Comparison of ENCODE assay signal across 9 mouse cellular contexts in the genomic region with DNA sequence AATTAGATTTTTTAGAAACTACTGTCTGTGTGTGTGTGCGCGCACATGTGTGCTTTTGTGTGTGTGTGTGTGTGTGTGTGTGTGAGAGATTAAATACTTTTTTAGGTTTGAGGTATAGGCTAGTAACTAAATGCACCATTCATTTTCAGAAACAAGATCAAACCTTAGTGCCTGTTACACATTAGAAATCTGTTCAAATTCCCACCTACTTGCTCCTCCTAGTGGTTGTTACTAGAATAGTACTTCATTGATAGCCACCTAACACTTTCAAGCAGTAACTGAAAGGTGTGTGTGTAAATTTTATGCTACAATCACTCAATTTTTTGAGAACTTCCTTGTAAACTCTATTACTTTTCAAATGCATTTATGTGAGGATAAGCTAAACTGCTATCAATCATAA. TPM values are rescaled to one million over a fixed set of nuclear protein-coding genes. Genes with fewer than 3 reads are reported as not detected.
DNase-seq lines count a peak whose midpoint lies in the region; ATAC-seq and TF ChIP-seq lines count a peak whose summit lies in the region.
"Had no signal": no experiment of that assay in that cellular context is flagged by ENCODE, and none has a peak within 500 bp of the region (broad histone marks: within the 10 kb centered on the region; RNA-seq: fewer than 3 reads in every experiment).

No protein-coding gene starts in this region.

- peak; percentile 83 for TF ChIP-seq CTCF in hindbrain, postnatal 0 days (IDR thresholded peaks at IDR 0.05; ENCODE audit: low read depth)

- no peak overlapping the region for H3K27ac ChIP-seq in heart, embryonic 10.5 days
- H3K27ac ChIP-seq in hindbrain, postnatal 0 days = no peak overlapping the region
- H3K27ac ChIP-seq: liver, embryonic 15.5 days had no signal

- peak; percentile 46 for DNase-seq in heart, adult 8-10 months (ENCODE audit: low spot score)
- DNase-seq in heart, embryonic 10.5 days (ENCODE audit: low spot score) = no peak
- peak; percentile 43 for DNase-seq in c-Kit-positive CD71-negative TER-119-negative erythroid progenitor cells, embryonic 14.5 days (ENCODE audit: low read depth)
- DNase-seq in hindbrain, postnatal 0 days (ENCODE audit: low spot score) = peak; percentile 88
- DNase-seq in retina, postnatal 1 day = peak; percentile 75
- no peak for DNase-seq in kidney, postnatal 10 days
- no peak for DNase-seq in urinary bladder, postnatal 25 days (ENCODE audit: low spot score)

- no peaks in the 10 kb centered on the region for H3K4me1 ChIP-seq in heart, embryonic 10.5 days
- no peaks in the 10 kb centered on the region for H3K4me1 ChIP-seq in hindbrain, postnatal 0 days (ENCODE audit: insufficient read depth, low read length)
- H3K4me1 ChIP-seq: liver, embryonic 15.5 days had no signal

- peak; percentile 89 for ATAC-seq in CD4-positive, CD25-positive, alpha-beta regulatory T cell, adult 4 months
- ATAC-seq in hindbrain, postnatal 0 days = peak; percentile 57; the same call in 1 of the 2 replicates

- no peaks in the 10 kb centered on the region for H3K36me3 ChIP-seq in heart, embryonic 10.5 days
- no peaks in the 10 kb centered on the region for H3K36me3 ChIP-seq in hindbrain, postnatal 0 days (ENCODE audit: insufficient read depth, low read length)

- no peak overlapping the region for H3K9ac ChIP-seq in hindbrain, postnatal 0 days (replicated peaks; ENCODE audit: low read length)
- H3K9ac ChIP-seq: liver, embryonic 15.5 days had no signal

- no peaks in the 10 kb centered on the region for H3K9me3 ChIP-seq in heart, embryonic 10.5 days
- no peaks in the 10 kb centered on the region for H3K9me3 ChIP-seq in hindbrain, postnatal 0 days (ENCODE audit: low read length)
- H3K9me3 ChIP-seq: liver, embryonic 15.5 days had no signal

- no peaks in the 10 kb centered on the region for H3K27me3 ChIP-seq in heart, embryonic 10.5 days (ENCODE audit: insufficient read depth, poor library complexity, severe bottlenecking)
- no peaks in the 10 kb centered on the region for H3K27me3 ChIP-seq in hindbrain, postnatal 0 days (ENCODE audit: insufficient read depth, low read length)
- H3K27me3 ChIP-seq: liver, embryonic 15.5 days had no signal

- 94% methylated on average over 2 of the region's 2 CpGs for WGBS in heart, embryonic 10.5 days
- 86% methylated on average over 2 of the region's 2 CpGs for WGBS in hindbrain, postnatal 0 days

- peak overlapping the region; percentile 38 for H3K4me2 ChIP-seq in hindbrain, postnatal 0 days (ENCODE audit: low read depth, low read length)
- H3K4me2 ChIP-seq: liver, embryonic 15.5 days had no signal

- no peak overlapping the region for H3K4me3 ChIP-seq in heart, embryonic 10.5 days
- H3K4me3 ChIP-seq in hindbrain, postnatal 0 days (ENCODE audit: low read length) = peak overlapping the region; percentile 38
- H3K4me3 ChIP-seq: liver, embryonic 15.5 days had no signal

RNA-seq across cellular contexts. Expression of a gene that starts 3.8 kb away (rescaled TPM):
- 1 to 10 TPM; 2.3 to 5.8 (median 3.8) TPM for total RNA-seq in heart, adult 8-10 months (2022)
- 0.15 and 0.26 TPM in 2 replicates for polyA plus RNA-seq in heart, embryonic 10.5 days (2016; fragmentation: Nextera tagmentation; extraction: Ambion mirVana)
- polyA plus RNA-seq in CD4-positive, CD25-positive, alpha-beta regulatory T cell, adult 4 months (2017; shearing (Covaris generic)) = 1 to 10 TPM in 1 of 2 experiments, under 1 TPM in 1; 0.58 to 1.2 TPM
- 12.1 and 13.3 TPM in 2 replicates for total RNA-seq in hindbrain, postnatal 0 days (2014; rRNA removed)
- 7.6 and 8.6 TPM in 2 replicates for polyA plus RNA-seq in hindbrain, postnatal 0 days (2015; fragmentation: Nextera tagmentation; extraction: Ambion mirVana)

RNA-seq across cellular contexts. Expression of a gene that starts 58.5 kb away (rescaled TPM):
- total RNA-seq in heart, adult 8-10 months (2022) = 10 to 100 TPM; 55.9 to 58.2 (median 58.0) TPM
- polyA plus RNA-seq in heart, embryonic 10.5 days (2016; fragmentation: Nextera tagmentation; extraction: Ambion mirVana) = 25.2 and 31.7 TPM in 2 replicates
- 10 to 100 TPM; 15.5 to 21.5 TPM for polyA plus RNA-seq in CD4-positive, CD25-positive, alpha-beta regulatory T cell, adult 4 months (2017; shearing (Covaris generic))
- total RNA-seq in hindbrain, postnatal 0 days (2014; rRNA removed) = 7.1 and 8.5 TPM in 2 replicates
- 15.3 and 15.8 TPM in 2 replicates for polyA plus RNA-seq in hindbrain, postnatal 0 days (2015; fragmentation: Nextera tagmentation; extraction: Ambion mirVana)

Comparison
In these comparisons a context has a peak if more than half of its experiments do, and no peak if none do; other contexts are left out.
1. DNase-seq: peak in heart, adult 8-10 months (single experiment), c-Kit-positive CD71-negative TER-119-negative erythroid progenitor cells, embryonic 14.5 days (single experiment), hindbrain, postnatal 0 days (single experiment) and retina, postnatal 1 day (single experiment); none in heart, embryonic 10.5 days (single experiment), kidney, postnatal 10 days (single experiment) and urinary bladder, postnatal 25 days (single experiment).